Mouse (Mus musculus) hindbrain, embryonic 12.5 days (tissue): ENCODE measurements around the gene Clip2. TPM values are rescaled to one million over a fixed set of nuclear protein-coding genes. Genes with fewer than 3 reads are reported as not detected.
"Not testable (repeated sequence)": the region's sequence is repeated elsewhere in the genome, so short reads cannot be mapped to it uniquely, and the experiment has no call there.

Source experiments
- ATAC-seq: fragments of 200-750 bp; cut with Nextera tagmentation; 2 replicates; pipeline ENCODE4 v1.8.0; 2017; ENCODE audit warnings: moderate TSS enrichment; ENCODE audit not compliant: low FRiP score
- H3K27ac ChIP-seq: fragments of 300-500 bp; sonication (generic); 2 replicates; pipeline ENCODE4 v1.5.1; 2016; ENCODE audit warnings: mild to moderate bottlenecking
- H3K27me3 ChIP-seq: fragments of 300-500 bp; sonication (generic); 2 replicates; pipeline ENCODE4 v1.6.1; 2016; ENCODE audit warnings: mild to moderate bottlenecking
- H3K36me3 ChIP-seq: fragments of 300-500 bp; sonication (generic); 2 replicates; pipeline ENCODE4 v1.6.1; 2016; ENCODE audit warnings: mild to moderate bottlenecking
- H3K4me1 ChIP-seq: fragments of 300-500 bp; sonication (generic); 2 replicates; pipeline ENCODE4 v1.6.1; 2016
- H3K4me2 ChIP-seq: fragments of 300-500 bp; sonication (generic); replicated peaks from 2 replicates; pipeline ENCODE4 v1.6.1; 2016; ENCODE audit warnings: mild to moderate bottlenecking
- H3K4me3 ChIP-seq: fragments of 300-500 bp; sonication (generic); 2 replicates; pipeline ENCODE4 v1.5.1; 2016; ENCODE audit warnings: mild to moderate bottlenecking
- H3K9ac ChIP-seq: fragments of 300-500 bp; sonication (generic); 2 replicates; pipeline ENCODE4 v1.6.1; 2016; ENCODE audit warnings: mild to moderate bottlenecking, moderate library complexity
- H3K9me3 ChIP-seq: fragments of 300-500 bp; sonication (generic); replicated peaks from 2 replicates; pipeline ENCODE4 v1.6.1; 2016; ENCODE audit warnings: mild to moderate bottlenecking
- whole genome bisulfite sequencing: fragments of 180-500 bp; shearing (Covaris S2); methylation state at CpG from one replicate; pipeline ENCODE4 v1.1.7; 2016; 5-methylcytosine and 5-hydroxymethylcytosine counted together
- polyA plus RNA-seq: library from polyadenylated mRNA; unstranded; fragments of >200 nt; fragmentation: Nextera tagmentation; extraction: Ambion mirVana; gene quantifications from 2 replicates; pipeline ENCODE4 v1.2.1, GENCODE M21; 2016

Clip2 gene
- polyA plus RNA-seq, 1 experiment from 2014 or later = 12.6 TPM

DNA sequence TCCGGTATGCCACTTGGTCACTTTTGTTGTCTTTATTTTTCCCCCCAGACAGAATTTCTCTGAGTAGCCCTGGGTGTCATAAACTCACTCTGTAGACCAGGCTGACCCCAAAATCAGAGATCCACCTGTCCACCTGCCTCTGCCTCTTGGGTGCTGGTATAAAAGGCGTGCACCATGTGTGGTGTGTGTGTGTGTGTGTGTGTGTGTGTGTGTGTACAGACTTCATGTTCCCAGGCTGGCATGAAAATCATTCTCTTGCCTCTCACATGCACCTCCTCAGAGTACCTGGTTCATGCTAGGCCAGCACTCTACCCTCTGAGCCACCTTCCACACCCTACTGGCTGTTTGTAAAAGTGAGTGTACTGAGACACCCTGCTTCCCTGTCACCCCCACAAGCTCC is 89.9 kb downstream of the Clip2 start:
- H3K27ac ChIP-seq = no peak overlapping the region
- 84% methylated on average over 2 of the region's 2 CpGs for WGBS
- peaks cover 14% of the 10 kb centered on the region for H3K4me1 ChIP-seq
- no peak for ATAC-seq
- H3K9me3 ChIP-seq = no peaks in the 10 kb centered on the region
- H3K27me3 ChIP-seq = no peaks in the 10 kb centered on the region
- no peaks in the 10 kb centered on the region for H3K36me3 ChIP-seq
- H3K9ac ChIP-seq = no peak overlapping the region
- H3K4me2 ChIP-seq = no peak overlapping the region
- H3K4me3 ChIP-seq = no peak overlapping the region

DNA sequence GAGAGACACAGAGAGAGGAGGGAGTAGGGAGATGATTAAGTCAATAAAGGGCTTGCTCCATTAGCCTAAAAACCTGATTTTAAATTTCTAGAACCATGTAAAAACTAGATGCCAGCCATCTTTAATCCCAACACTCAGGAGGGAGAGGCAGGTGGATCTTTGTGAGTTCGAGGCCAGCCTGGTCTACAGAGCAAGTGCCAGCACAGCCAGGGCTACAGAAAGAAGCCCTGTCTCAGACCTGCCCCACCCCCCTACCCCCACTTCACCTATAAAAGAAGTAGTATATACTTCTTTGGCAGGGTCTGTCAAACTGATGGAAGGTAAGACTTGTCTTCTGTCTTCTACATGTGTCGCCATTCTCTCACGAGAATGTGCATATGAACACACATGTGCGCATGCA is 91.7 kb downstream of the Clip2 start:
- H3K4me3 ChIP-seq = no peak overlapping the region
- no peak overlapping the region for H3K4me2 ChIP-seq
- no peaks in the 10 kb centered on the region for H3K9me3 ChIP-seq
- ATAC-seq = no peak
- no peaks in the 10 kb centered on the region for H3K36me3 ChIP-seq
- 94% methylated on average over 4 of the region's 4 CpGs for WGBS
- H3K27ac ChIP-seq = no peak overlapping the region
- H3K4me1 ChIP-seq = no peaks in the 10 kb centered on the region; the same call in 1 of the 2 replicates
- no peak overlapping the region for H3K9ac ChIP-seq
- no peaks in the 10 kb centered on the region for H3K27me3 ChIP-seq

DNA sequence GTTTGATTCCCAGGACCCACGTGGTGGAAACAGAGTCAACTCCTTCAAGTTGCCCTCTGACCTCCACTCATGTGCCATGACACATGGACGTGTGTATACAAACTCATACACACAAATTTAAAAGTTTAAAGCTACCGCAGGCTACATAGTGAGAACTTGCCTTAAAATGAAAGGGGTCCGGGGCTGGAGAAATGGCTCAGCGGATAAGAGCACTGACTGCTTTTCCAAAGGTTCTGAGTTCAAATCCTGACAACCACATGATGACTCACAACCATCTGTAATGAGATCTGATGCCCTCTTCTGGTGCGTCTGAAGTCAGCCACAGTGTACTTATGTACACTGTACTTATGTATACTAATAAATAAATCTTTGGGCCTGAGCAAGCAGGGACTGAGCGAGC is 93.1 kb downstream of the Clip2 start:
- Histone ChIP-seq H3K36me3 (no peaks in the 10 kb centered on the region), H3K9me3 (no peaks in the 10 kb centered on the region), H3K4me3 (no peak overlapping the region), H3K27ac (no peak overlapping the region), H3K4me1 (peaks cover 13% of the 10 kb centered on the region), H3K9ac (no peak overlapping the region), H3K4me2 (no peak overlapping the region), H3K27me3 (no peaks in the 10 kb centered on the region)
- 90% methylated on average over 7 of the region's 7 CpGs for WGBS
- ATAC-seq = no peak

DNA sequence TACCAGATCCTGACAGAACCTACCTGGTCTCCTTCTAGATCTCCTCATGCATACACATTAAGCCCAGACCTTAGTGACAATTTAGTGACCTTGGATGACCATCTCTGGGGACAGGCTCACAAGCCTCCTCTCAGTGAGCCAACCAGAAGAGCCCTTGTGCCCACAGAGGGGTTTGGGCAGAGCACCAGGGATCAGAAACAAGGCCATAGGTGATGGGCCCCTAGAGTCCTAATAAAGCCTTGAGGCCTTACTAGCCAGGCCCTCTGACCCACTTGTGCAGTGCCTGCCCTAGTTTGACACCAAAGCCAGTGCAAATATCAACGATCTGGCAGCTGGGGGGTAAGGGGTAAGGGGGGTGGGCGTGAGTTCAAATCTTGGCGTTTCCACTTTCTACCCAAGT is 93.8 kb downstream of the Clip2 start:
- no peaks in the 10 kb centered on the region for H3K9me3 ChIP-seq
- WGBS = 93% methylated on average over 3 of the region's 3 CpGs

DNA sequence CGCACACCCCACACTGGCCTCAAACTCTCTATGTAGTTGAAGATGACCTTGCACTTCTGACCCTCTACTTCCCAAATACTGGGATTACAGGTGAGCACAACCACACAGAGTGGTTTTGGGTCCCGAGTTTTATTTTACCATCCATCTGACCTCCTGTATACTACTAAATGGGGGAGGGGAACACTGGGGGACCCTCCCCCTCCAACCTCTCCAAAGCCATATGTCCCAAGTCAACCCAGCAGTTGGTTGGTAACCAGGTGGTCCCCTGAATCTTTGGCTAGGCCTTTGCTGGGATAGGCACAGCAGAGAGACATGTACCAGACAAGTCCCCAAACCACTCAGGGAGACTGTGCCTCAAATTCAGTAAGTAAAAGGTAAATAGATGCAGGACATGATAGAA is 94.9 kb downstream of the Clip2 start:
- Histone ChIP-seq H3K4me2 (no peak overlapping the region), H3K9me3 (no peaks in the 10 kb centered on the region; the same call in 1 of the 2 replicates), H3K4me1 (peaks cover 22% of the 10 kb centered on the region), H3K27ac (no peak overlapping the region), H3K4me3 (no peak overlapping the region), H3K9ac (no peak overlapping the region), H3K27me3 (no peaks in the 10 kb centered on the region), H3K36me3 (peaks cover 2% of the 10 kb centered on the region)
- WGBS = 94% methylated on average over 2 of the region's 2 CpGs
- no peak for ATAC-seq

More for the DNA sequence above, 93.8 kb downstream of the Clip2 start:
- Histone ChIP-seq H3K27me3 (no peaks in the 10 kb centered on the region), H3K27ac (no peak overlapping the region), H3K4me2 (no peak overlapping the region), H3K9ac (no peak overlapping the region), H3K36me3 (no peaks in the 10 kb centered on the region), H3K4me1 (peaks cover 20% of the 10 kb centered on the region), H3K4me3 (no peak overlapping the region)
- no peak for ATAC-seq

DNA sequence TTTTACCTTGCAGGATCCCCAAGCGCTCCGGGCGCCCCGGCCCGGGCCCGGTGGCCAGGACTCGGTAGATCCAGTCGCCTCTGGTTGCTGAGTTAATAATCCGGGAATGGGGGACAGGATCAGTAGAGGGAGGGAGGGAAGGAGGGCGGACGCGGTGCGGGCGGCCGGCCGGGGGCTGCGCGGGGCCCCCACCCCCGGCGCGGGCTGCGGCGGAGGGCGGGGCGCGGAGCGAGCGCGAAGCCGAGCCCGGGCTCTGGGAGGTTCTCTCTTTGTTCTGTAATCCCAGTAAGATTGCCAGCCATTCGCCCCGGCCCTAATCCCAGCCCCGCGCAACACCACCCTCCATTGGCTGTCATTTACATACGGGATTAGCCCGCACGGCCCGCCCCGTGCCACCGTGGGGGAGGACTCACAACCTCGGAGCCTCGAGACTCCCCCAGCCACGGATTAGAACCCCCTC is 95.7 kb downstream of the Clip2 start, which contains the start of gene Gtf2ird1:
TSS of gene Gtf2ird1 (minus strand) at position 214 of the 460 bp plus-strand sequence.
- Histone ChIP-seq H3K9me3 (no peaks in the 10 kb centered on the region; the same call in 1 of the 2 replicates), H3K4me1 (peaks cover 22% of the 10 kb centered on the region), H3K36me3 (peaks cover 9% of the 10 kb centered on the region), H3K9ac (peak within 1 kb of the TSS; percentile 92), H3K4me2 (peak within 1 kb of the TSS; percentile 87), H3K27ac (peak within 1 kb of the TSS; percentile 89), H3K27me3 (no peaks in the 10 kb centered on the region), H3K4me3 (peak within 1 kb of the TSS; percentile 74)
- WGBS = 0% methylated on average over 31 of the region's 44 CpGs
- ATAC-seq = peak; percentile 84

DNA sequence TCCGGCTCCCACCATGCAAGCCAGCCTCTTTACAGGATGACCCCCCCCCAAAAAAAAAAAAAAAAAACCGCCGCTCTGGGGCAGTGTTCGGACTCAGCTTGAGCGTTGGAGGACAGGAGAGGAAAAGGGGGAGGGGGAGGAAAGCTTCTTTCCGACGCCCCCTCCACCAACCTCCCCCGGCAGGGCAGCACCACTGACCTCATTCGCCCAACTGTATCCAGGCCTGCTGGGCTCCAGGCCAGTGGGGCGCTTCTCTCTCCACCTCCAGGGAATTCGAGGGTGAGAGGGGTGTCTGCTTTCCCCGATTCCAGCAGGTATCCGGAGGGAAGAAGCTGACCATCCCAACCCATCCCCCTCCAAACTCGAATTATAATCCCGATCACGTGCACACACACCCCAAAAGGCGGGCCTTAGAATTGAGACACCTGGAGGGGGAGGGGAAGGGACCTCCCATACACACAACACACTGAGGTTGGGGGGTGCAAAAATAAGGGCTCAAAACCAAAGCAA is 96.3 kb downstream of the Clip2 start:
- Histone ChIP-seq H3K9ac (peak overlapping the region; percentile 92), H3K4me2 (peak overlapping the region; percentile 87), H3K4me1 (peaks cover 22% of the 10 kb centered on the region), H3K4me3 (peak overlapping the region; percentile 74), H3K36me3 (peaks cover 9% of the 10 kb centered on the region), H3K27ac (peak overlapping the region; percentile 89), H3K27me3 (no peaks in the 10 kb centered on the region), H3K9me3 (no peaks in the 10 kb centered on the region; the same call in 1 of the 2 replicates)
- ATAC-seq = peak; percentile 69
- 0% methylated on average over 16 of the region's 17 CpGs for WGBS

DNA sequence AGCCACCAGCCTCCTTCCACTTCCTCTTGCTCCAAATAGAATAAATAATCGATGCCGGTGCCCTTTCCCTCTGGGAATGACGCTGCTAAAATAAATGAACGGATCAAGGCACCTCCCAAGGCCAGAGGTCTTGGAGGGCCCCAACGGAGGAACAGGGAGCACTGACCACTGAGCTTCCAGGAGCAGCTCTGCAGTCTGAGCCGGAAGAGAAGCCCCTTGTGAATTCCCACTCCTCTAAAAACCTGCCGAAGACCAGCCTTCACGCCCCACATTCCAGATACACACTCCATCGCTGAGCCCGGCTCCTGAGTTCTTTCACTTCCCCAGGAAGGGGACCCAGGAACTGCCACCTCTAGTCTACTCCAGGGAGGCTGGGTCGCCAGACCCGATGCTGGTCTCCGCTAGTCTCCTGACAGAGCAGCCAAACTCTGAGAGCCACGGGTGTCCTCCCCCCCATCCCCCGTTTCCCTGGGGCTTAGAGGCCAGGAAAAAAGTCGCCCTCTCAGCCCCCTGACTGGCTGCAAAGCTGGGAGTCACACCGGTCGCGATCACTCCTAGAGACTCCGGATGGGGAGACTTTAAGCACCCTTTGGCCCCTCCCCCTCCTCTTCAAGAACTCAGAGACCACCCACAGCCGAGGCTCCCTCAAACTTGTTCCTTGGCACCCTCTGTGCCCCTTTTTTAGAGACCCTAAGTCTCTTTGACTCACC is 96.9 kb downstream of the Clip2 start:
- peak overlapping the region; percentile 92 for H3K9ac ChIP-seq
- peak overlapping the region; percentile 87 for H3K4me2 ChIP-seq
- H3K36me3 ChIP-seq = peaks cover 13% of the 10 kb centered on the region
- H3K4me1 ChIP-seq = peaks cover 22% of the 10 kb centered on the region
- 2% methylated on average over 21 of the region's 21 CpGs for WGBS
- no peaks in the 10 kb centered on the region; the same call in 1 of the 2 replicates for H3K9me3 ChIP-seq
- H3K4me3 ChIP-seq = peak overlapping the region; percentile 74
- peak; percentile 18; the same call in 1 of the 2 replicates for ATAC-seq
- H3K27ac ChIP-seq = peak overlapping the region; percentile 89
- no peaks in the 10 kb centered on the region for H3K27me3 ChIP-seq

DNA sequence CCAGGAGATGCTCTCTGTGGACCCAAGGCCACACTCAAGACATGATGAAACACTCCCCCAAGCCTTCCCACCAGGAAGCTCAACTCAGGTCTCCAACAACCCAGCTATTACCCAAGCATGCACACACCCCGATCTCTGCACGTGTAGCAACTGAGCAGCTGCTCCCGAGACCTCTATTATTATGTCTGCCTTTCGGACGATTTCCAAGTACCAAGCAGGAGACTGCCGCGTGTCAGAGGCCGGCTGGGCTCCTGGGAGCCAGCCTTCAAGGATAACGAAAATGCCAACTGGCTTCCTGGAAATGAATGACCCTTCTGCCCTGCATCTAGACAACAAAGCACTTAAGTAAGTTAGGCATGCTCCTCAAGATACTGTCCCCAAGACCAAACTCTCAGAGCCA is 97.8 kb downstream of the Clip2 start:
- Histone ChIP-seq H3K4me3 (peak overlapping the region; percentile 74), H3K9me3 (no peaks in the 10 kb centered on the region; the same call in 1 of the 2 replicates), H3K4me2 (peak overlapping the region; percentile 87), H3K36me3 (peaks cover 13% of the 10 kb centered on the region), H3K27me3 (no peaks in the 10 kb centered on the region), H3K9ac (peak overlapping the region; percentile 92; the same call in 1 of the 2 replicates), H3K27ac (peak overlapping the region; percentile 89), H3K4me1 (peaks cover 22% of the 10 kb centered on the region)
- no peak for ATAC-seq
- 35% methylated on average over 9 of the region's 9 CpGs for WGBS

DNA sequence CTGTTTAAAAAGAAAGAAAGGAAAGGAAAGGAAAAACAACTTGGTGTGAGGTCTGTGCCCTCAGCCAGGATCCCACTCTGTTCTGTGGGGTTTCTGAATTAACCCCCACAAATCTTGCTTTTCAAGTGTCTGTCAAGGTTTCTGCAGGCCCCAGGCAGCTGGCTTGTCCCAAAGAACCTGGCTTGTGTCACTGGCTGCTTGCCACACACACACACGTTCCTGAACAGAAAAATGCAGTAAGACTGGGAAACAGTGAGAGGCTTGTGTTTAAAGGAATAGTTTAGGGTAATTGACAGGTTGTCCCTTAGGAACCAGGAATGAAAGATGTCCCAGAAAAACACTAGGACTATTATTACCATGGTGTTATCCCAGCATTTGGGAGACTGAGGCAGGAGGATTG is 98.7 kb downstream of the Clip2 start:
- peak overlapping the region; percentile 31; the same call in 1 of the 2 replicates for H3K27ac ChIP-seq
- ATAC-seq = no peak
- 47% methylated on average over 1 of the region's 1 CpGs for WGBS
- no peak overlapping the region for H3K9ac ChIP-seq
- peak overlapping the region; percentile 87; the same call in 1 of the 2 replicates for H3K4me2 ChIP-seq
- H3K36me3 ChIP-seq = peaks cover 13% of the 10 kb centered on the region
- peaks cover 22% of the 10 kb centered on the region for H3K4me1 ChIP-seq
- no peaks in the 10 kb centered on the region; the same call in 1 of the 2 replicates for H3K9me3 ChIP-seq
- no peaks in the 10 kb centered on the region for H3K27me3 ChIP-seq
- H3K4me3 ChIP-seq = no peak overlapping the region

DNA sequence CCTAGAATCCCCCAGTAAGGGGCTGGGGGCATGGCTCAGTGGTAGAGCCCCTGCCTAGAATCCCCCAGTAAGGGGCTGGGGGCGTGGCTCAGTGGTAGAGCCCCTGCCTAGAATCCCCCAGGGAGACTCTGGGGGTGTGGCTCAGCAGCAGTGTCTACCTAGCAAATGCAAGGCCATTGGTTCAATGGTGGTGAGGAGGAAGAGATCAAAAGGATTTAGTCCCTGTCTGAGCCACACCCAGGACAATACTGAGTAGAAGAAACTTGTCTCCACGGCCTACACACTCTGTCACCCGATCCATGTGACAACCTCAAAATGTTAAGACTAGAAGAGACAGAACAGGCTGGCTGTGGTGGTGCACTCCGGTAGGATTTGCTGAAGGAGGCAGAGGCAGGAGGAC is 105.5 kb downstream of the Clip2 start:
- peaks cover 11% of the 10 kb centered on the region; the same call in 1 of the 2 replicates for H3K9me3 ChIP-seq
- not testable (repeated sequence) for H3K4me2 ChIP-seq

DNA sequence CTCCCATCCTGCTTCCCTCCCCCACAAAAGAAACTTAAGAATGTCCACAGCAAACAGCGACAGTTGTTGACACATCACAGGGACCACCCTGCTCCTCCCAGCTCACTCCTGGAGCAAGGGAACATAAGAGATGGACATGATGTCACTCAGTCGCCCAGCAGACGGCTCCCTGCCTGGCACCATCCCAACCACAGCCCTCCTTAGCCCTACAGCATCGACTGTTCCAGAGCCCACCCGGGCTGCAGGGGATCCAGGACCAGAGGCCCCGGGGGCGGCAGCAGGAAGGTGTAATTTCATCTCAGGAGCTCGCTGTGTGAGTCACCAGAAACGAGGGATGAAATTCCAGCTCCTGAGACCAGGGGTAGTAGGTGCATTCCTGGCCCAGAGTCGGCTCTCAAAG is 106.3 kb downstream of the Clip2 start:
- Histone ChIP-seq H3K36me3 (peaks cover 38% of the 10 kb centered on the region), H3K4me3 (no peak overlapping the region), H3K27ac (peak overlapping the region; percentile 41), H3K9ac (no peak overlapping the region), H3K27me3 (no peaks in the 10 kb centered on the region), H3K4me1 (peaks cover 10% of the 10 kb centered on the region), H3K4me2 (no peak overlapping the region), H3K9me3 (peaks cover 15% of the 10 kb centered on the region; the same call in 1 of the 2 replicates)
- 69% methylated on average over 10 of the region's 10 CpGs for WGBS
- ATAC-seq = no peak

More for the DNA sequence above, 105.5 kb downstream of the Clip2 start:
- 98% methylated on average over 4 of the region's 4 CpGs for WGBS
- Histone ChIP-seq H3K36me3 (peaks cover 38% of the 10 kb centered on the region), H3K4me1 (peaks cover 10% of the 10 kb centered on the region)
- not testable (repeated sequence) for ATAC-seq, H3K4me3 ChIP-seq, H3K27me3 ChIP-seq, H3K27ac ChIP-seq, H3K9ac ChIP-seq
